Mouse (Mus musculus) CD4-positive, CD25-positive, alpha-beta regulatory T cell, adult 2 months (primary cell): ENCODE data around the gene Bax.
"Not testable (repeated sequence)": the region's sequence is repeated elsewhere in the genome, so short reads cannot be mapped to it uniquely, and the experiment has no call there.

Experiments used
- DNase-seq: peaks from one replicate; pipeline ENCODE4 v3.0.0-alpha.2; 2012; ENCODE audit warnings: low read depth, low spot score

Gene Bax

GRCm38 (mm10) chr7:45466283-45467089 is at the start of gene Bax:
Gene Bax (minus strand): TSS chr7:45466898.
- DNase-seq = peak; percentile 98

- DNase-seq = no peak
Observed at GRCm38 (mm10) chr7:45515436-45515835, 48.7 kb upstream of the Bax start.

GRCm38 (mm10) chr7:45514411-45514810 is 47.7 kb upstream of the Bax start:
- no peak for DNase-seq

GRCm38 (mm10) chr7:45509912-45510787 is 43.5 kb upstream of the Bax start, which contains the start of gene Nucb1:
Gene Nucb1 (minus strand): TSS chr7:45510406.
- DNase-seq = peak; percentile 93

GRCm38 (mm10) chr7:45509181-45509882 is 42.6 kb upstream of the Bax start:
- DNase-seq = no peak

- no peak for DNase-seq
Observed at GRCm38 (mm10) chr7:45508561-45508960, 41.9 kb upstream of the Bax start.

GRCm38 (mm10) chr7:45507583-45507982 is 40.9 kb upstream of the Bax start:
- no peak for DNase-seq

GRCm38 (mm10) chr7:45498427-45498826 is 31.7 kb upstream of the Bax start:
- no peak for DNase-seq

- no peak for DNase-seq
Observed at GRCm38 (mm10) chr7:45494548-45494947, 27.9 kb upstream of the Bax start.

- no peak for DNase-seq
Observed at GRCm38 (mm10) chr7:45492951-45493350, 26.3 kb upstream of the Bax start.

DNA sequence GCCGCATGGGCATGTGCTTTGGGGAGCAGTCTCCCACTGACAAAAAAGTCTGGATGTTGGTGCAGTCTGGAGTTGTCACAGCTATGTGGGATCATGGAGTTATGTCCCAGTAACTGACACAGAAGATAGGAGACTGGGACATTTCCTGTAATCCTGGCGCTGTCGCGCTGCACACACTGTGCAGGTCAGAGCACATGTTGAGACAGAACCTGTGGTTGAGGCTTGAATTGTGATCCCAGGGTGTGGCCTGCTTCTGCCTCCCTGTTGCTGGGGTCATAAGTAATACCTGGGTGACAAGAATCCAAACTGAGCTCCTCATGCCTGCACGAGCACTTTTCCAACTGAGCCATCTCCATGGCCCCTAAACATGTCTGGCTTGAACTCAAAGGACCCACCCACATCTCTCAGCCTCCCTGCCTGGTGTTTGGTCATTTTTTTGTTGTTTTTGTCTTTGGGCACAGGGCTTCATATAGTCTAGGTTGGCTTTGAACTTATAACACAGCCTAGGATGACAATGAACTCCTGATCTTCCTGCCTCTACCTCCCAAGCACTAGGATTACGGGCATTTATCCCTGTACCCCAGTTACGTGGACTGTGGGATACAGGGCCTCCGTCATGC is 25.6 kb upstream of the Bax start:
- DNase-seq = no peak

DNA sequence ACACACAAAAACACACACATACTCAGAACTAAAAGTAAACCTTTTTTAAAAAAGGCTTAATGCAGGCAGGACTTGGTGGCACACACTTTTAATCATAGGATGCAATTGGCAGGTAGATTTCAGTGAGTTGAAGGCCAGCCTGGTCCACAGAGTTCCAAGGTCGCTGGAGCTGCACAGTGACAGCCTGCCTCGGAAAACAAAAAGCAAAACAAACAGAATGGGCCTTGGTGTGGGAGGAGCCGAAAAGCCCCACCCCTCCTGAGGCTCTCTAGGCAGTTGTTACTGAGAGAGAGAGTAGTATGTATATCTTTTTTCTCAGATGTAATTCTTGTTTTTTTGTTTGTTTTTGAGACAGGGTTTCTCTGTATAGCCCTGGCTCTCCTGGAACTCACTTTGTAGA is 24.6 kb upstream of the Bax start:
- no peak for DNase-seq

DNA sequence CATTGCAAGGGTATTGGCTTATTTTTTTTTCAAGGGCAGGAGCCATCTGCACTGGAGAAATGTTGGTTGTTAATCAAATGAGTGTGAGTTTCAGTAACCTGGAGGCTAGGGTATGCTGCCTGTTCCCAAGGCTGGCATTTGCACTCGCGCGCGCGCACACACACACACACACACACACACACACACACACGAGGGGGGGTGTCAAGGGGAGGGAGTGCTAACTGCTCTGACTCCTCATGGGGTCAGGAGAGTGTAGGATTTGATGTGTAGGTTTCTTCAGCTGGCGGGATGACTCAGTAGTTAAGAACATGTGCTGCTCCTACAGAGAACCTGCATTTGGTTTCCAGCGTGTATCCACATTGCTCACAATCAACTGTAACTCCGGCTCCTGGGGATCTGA is 24.1 kb upstream of the Bax start:
- no peak for DNase-seq

GRCm38 (mm10) chr7:45489578-45489977 is 22.9 kb upstream of the Bax start:
- no peak for DNase-seq

- peak; percentile 57 for DNase-seq
Observed at GRCm38 (mm10) chr7:45488293-45489204, 21.9 kb upstream of the Bax start, which contains the start of gene Dhdh. Gene Dhdh (minus strand): TSS chr7:45488805.

GRCm38 (mm10) chr7:45487861-45488292 is 21.2 kb upstream of the Bax start:
- DNase-seq = no peak

DNA sequence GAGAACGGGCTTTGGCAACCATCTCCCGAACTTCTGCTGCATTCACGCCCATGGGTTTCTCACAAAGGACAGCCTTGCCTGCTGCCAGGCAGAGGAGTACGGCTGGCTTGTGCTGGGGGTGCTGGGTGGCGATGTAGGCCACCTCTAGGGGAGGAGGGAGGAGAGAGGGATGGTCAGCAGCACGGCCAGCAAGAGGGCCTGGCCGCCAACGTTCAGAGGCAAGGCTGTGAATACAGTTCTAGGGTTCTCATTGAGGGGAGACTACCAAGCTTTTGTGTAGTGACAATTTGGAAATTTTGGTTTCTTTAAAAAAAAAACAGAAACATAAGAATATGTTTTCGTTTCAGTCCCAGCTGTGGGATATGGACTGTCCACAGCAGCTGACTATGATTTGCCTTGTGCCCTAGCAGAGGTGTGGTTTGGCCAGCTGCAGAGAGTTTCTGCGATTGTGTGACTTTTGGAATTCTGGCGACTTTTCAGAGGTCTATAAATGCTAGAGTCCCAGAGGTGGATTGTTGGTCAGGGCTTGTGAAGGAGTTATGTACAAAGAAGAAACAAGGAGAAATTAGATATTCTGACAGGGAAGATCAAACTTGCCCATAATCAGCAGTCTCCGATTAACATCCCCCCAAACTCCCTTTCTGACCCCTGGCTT is 20.2 kb upstream of the Bax start, which contains the start of gene Gm45808:
Gm45808 (minus strand) TSS at position 51 of the 655 bp plus-strand sequence.
- no peak for DNase-seq

- DNase-seq = no peak
Observed at GRCm38 (mm10) chr7:45486158-45486557, 19.5 kb upstream of the Bax start.

DNA sequence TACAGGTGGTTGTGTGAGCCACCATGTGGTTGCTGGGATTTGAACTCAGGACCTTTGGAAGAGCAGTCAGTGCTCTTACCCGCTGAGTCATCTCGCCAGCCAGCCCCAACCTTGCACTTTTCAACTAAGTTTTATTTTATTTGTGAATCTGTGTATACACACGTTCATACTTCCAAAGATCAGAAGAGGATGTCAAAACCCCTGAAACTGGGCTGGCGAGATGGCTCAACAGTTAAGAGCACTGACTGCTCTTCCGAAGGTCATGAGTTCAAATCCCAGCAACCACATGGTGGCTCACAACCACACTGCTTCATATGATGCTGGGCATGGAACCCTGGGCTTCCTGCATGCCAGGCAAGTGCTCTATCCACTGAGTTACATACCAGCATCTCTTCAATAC is 18.3 kb upstream of the Bax start:
- DNase-seq = not testable (repeated sequence)

DNA sequence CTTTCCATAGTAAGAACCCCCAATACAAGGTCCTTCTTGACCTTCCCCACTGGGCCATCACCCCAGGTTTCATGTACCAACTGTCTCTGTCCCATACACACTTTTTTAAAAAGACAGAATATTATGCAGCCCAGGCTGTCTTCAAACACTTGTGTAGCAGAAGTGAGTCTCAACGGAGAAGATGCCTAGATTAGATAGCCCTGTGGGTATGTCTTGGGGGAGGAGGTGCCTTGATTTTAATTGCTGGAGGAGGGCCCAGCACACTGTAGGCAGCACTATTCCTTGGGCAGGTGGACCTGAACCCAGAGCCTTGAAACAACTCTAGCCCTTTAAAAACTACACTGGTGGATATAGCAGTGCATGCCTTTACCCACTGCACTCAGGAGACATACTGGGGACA is 15.5 kb upstream of the Bax start:
- DNase-seq = no peak
